Mouse (Mus musculus): Measurements from ENCODE around the gene Stab1.

- TF ChIP-seq CTCF (IDR thresholded peaks at IDR 0.05; ENCODE audit: low read depth) = no peak
- TF ChIP-seq EP300 (IDR thresholded peaks at IDR 0.05; ENCODE audit: low read depth) = no peak
Observed at GRCm38 (mm10) chr14:31134015-31135000, 34.1 kb downstream of the Stab1 start.

All from liver, embryonic 14.5 days (tissue).